Mouse (Mus musculus) stomach, embryonic 14.5 days (tissue): ENCODE data around the gene Il12rb1. TPM values are rescaled to one million over a fixed set of nuclear protein-coding genes. Genes with fewer than 3 reads are reported as not detected.

Experiments
- ATAC-seq: fragments of 200-750 bp; cut with Nextera tagmentation; 2 replicates; pipeline ENCODE4 v1.8.0; 2017; ENCODE audit warnings: low read depth, moderate TSS enrichment; ENCODE audit not compliant: insufficient number of reproducible peaks, insufficient read depth, low FRiP score
- H3K27ac ChIP-seq: fragments of 300-500 bp; sonication (generic); 2 replicates; pipeline ENCODE4 v1.5.1; 2014; ENCODE audit warnings: mild to moderate bottlenecking, low read length, moderate library complexity, mixed read lengths
- H3K27me3 ChIP-seq: fragments of 300-500 bp; sonication (generic); 2 replicates; pipeline ENCODE4 v1.6.1; 2014; ENCODE audit warnings: low read length, control low read depth, mixed read lengths; ENCODE audit not compliant: control insufficient read depth, insufficient read depth
- H3K36me3 ChIP-seq: fragments of 300-500 bp; sonication (generic); 2 replicates; pipeline ENCODE4 v1.6.1; 2014; ENCODE audit warnings: mild to moderate bottlenecking, control low read depth, low read length, moderate library complexity, mixed read lengths; ENCODE audit not compliant: control insufficient read depth, insufficient read depth
- H3K4me1 ChIP-seq: fragments of 300-500 bp; sonication (generic); 2 replicates; pipeline ENCODE4 v1.6.1; 2014; ENCODE audit warnings: low read length, control low read depth, mixed read lengths; ENCODE audit not compliant: control insufficient read depth, insufficient read depth
- H3K4me2 ChIP-seq: fragments of 300-500 bp; sonication (generic); replicated peaks from 2 replicates; pipeline ENCODE4 v1.6.1; 2014; ENCODE audit warnings: low read depth, low read length, control low read depth
- H3K4me3 ChIP-seq: fragments of 300-500 bp; sonication (generic); 2 replicates; pipeline ENCODE4 v1.5.1; 2014; ENCODE audit warnings: low read depth, low read length, control low read depth
- H3K9ac ChIP-seq: fragments of 300-500 bp; sonication (generic); replicated peaks from 2 replicates; pipeline ENCODE4 v1.6.1; 2014; ENCODE audit warnings: low read depth, mild to moderate bottlenecking, control low read depth, low read length, moderate library complexity, mixed read lengths
- H3K9me3 ChIP-seq: fragments of 300-500 bp; sonication (generic); 2 replicates; pipeline ENCODE4 v1.6.1; 2016; ENCODE audit warnings: low read depth, low read length, control low read depth; ENCODE audit not compliant: control insufficient read depth
- WGBS: fragments of 180-500 bp; shearing (Covaris S2); extraction: QIAGEN DNeasy Blood & Tissue Kit; methylation state at CpG from one replicate; pipeline ENCODE4 v1.1.7; 2014; 5-methylcytosine and 5-hydroxymethylcytosine counted together
- polyA plus RNA-seq: library from polyadenylated mRNA; unstranded; fragments of >200 nt; fragmentation: Nextera tagmentation; extraction: Ambion mirVana; gene quantifications from 2 replicates; pipeline ENCODE4 v1.2.1, GENCODE M21; 2014

The Il12rb1 gene
- polyA plus RNA-seq, 1 experiment from 2014 or later: not detected

GRCm38 (mm10) chr8:70790846-70791245 lies 17.4 kb upstream of the Il12rb1 start:
- Histone ChIP-seq H3K4me2 (peak overlapping the region; percentile 82), H3K4me1 (peaks cover 24% of the 10 kb centered on the region), H3K27ac (peak overlapping the region; percentile 27; the same call in 1 of the 2 replicates), H3K27me3 (no peaks in the 10 kb centered on the region), H3K4me3 (peak overlapping the region; percentile 75; the same call in 1 of the 2 replicates), H3K9ac (peak overlapping the region; percentile 28; the same call in 1 of the 2 replicates), H3K9me3 (no peaks in the 10 kb centered on the region), H3K36me3 (peaks cover 23% of the 10 kb centered on the region)
- ATAC-seq: no peak
- 50% methylated on average over 8 of the region's 8 CpGs for WGBS

- ATAC-seq: no peak
- Histone ChIP-seq H3K9ac (peak overlapping the region; percentile 28; the same call in 1 of the 2 replicates), H3K36me3 (peaks cover 19% of the 10 kb centered on the region), H3K27ac (no peak overlapping the region; the same call in 1 of the 2 replicates), H3K4me1 (peaks cover 24% of the 10 kb centered on the region), H3K4me2 (peak overlapping the region; percentile 82), H3K27me3 (no peaks in the 10 kb centered on the region), H3K4me3 (peak overlapping the region; percentile 75; the same call in 1 of the 2 replicates), H3K9me3 (no peaks in the 10 kb centered on the region)
- 59% methylated on average over 7 of the region's 7 CpGs for WGBS
Observed at GRCm38 (mm10) chr8:70791294-70791701, 17.0 kb upstream of the Il12rb1 start.

- Histone ChIP-seq H3K27me3 (no peaks in the 10 kb centered on the region), H3K4me2 (peak overlapping the region; percentile 82), H3K27ac (peak overlapping the region; percentile 61), H3K4me3 (peak overlapping the region; percentile 75), H3K9me3 (no peaks in the 10 kb centered on the region), H3K36me3 (peaks cover 11% of the 10 kb centered on the region; the same call in 1 of the 2 replicates), H3K9ac (peak overlapping the region; percentile 80), H3K4me1 (peaks cover 24% of the 10 kb centered on the region)
- WGBS: 3% methylated on average over 58 of the region's 58 CpGs
- peak; percentile 83 for ATAC-seq
Observed at GRCm38 (mm10) chr8:70791975-70792691, 16.1 kb upstream of the Il12rb1 start.

- peak; percentile 48 for ATAC-seq
- peak overlapping the region; percentile 82 for H3K4me2 ChIP-seq
- H3K27ac ChIP-seq: peak overlapping the region; percentile 45; the same call in 1 of the 2 replicates
- H3K9me3 ChIP-seq: no peaks in the 10 kb centered on the region
- H3K27me3 ChIP-seq: no peaks in the 10 kb centered on the region
- under 1% methylated on average over 20 of the region's 20 CpGs for WGBS
- H3K4me3 ChIP-seq: peak overlapping the region; percentile 75
- peaks cover 7% of the 10 kb centered on the region; the same call in 1 of the 2 replicates for H3K36me3 ChIP-seq
- peak overlapping the region; percentile 80; the same call in 1 of the 2 replicates for H3K9ac ChIP-seq
- H3K4me1 ChIP-seq: peaks cover 26% of the 10 kb centered on the region
Observed at GRCm38 (mm10) chr8:70792700-70793099, 15.5 kb upstream of the Il12rb1 start.

- H3K27me3 ChIP-seq: peaks cover 10% of the 10 kb centered on the region; the same call in 1 of the 2 replicates
- 88% methylated on average over 2 of the region's 2 CpGs for WGBS
- no peak overlapping the region for H3K4me2 ChIP-seq
- no peak for ATAC-seq
- H3K4me3 ChIP-seq: no peak overlapping the region
- no peaks in the 10 kb centered on the region for H3K36me3 ChIP-seq
- H3K27ac ChIP-seq: no peak overlapping the region
- H3K9ac ChIP-seq: no peak overlapping the region
- H3K4me1 ChIP-seq: peaks cover 28% of the 10 kb centered on the region
- no peaks in the 10 kb centered on the region for H3K9me3 ChIP-seq
Observed at GRCm38 (mm10) chr8:70794215-70794614, 14.0 kb upstream of the Il12rb1 start.

- no peak overlapping the region for H3K4me3 ChIP-seq
- H3K27ac ChIP-seq: no peak overlapping the region
- H3K9me3 ChIP-seq: no peaks in the 10 kb centered on the region
- H3K36me3 ChIP-seq: no peaks in the 10 kb centered on the region
- no peak for ATAC-seq
- peaks cover 19% of the 10 kb centered on the region for H3K27me3 ChIP-seq
- no peak overlapping the region for H3K9ac ChIP-seq
- WGBS: 85% methylated on average over 2 of the region's 2 CpGs
- no peak overlapping the region for H3K4me2 ChIP-seq
- peaks cover 27% of the 10 kb centered on the region for H3K4me1 ChIP-seq
Observed at GRCm38 (mm10) chr8:70795370-70795769, 12.9 kb upstream of the Il12rb1 start.

GRCm38 (mm10) chr8:70796403-70797080 lies 11.7 kb upstream of the Il12rb1 start:
- ATAC-seq: no peak; the same call in 1 of the 2 replicates
- WGBS: 2% methylated on average over 53 of the region's 54 CpGs
- peak overlapping the region; percentile 23; the same call in 1 of the 2 replicates for H3K27ac ChIP-seq

More at GRCm38 (mm10) chr8:70796403-70797080, 11.7 kb upstream of the Il12rb1 start:
- peak overlapping the region; percentile 94 for H3K4me2 ChIP-seq
- peaks cover 15% of the 10 kb centered on the region for H3K4me1 ChIP-seq
- H3K4me3 ChIP-seq: peak overlapping the region; percentile 46
- no peaks in the 10 kb centered on the region for H3K9me3 ChIP-seq
- peak overlapping the region; percentile 41; the same call in 1 of the 2 replicates for H3K9ac ChIP-seq
- H3K36me3 ChIP-seq: no peaks in the 10 kb centered on the region
- H3K27me3 ChIP-seq: peaks cover 19% of the 10 kb centered on the region
